Mouse (Mus musculus) urinary bladder, adult 18-20 months (tissue): ENCODE results near the gene Amfr.
A peak's percentile ranks its signal among the peaks of the same experiment; 100 is the strongest.

Experiments used
- DNase-seq, 2 experiments: peaks; one replicate each; pipeline ENCODE4 v3.0.0; 2022; ENCODE audit warnings: low spot score in 2 of 2, mixed read lengths in 2 of 2

Amfr gene

DNA sequence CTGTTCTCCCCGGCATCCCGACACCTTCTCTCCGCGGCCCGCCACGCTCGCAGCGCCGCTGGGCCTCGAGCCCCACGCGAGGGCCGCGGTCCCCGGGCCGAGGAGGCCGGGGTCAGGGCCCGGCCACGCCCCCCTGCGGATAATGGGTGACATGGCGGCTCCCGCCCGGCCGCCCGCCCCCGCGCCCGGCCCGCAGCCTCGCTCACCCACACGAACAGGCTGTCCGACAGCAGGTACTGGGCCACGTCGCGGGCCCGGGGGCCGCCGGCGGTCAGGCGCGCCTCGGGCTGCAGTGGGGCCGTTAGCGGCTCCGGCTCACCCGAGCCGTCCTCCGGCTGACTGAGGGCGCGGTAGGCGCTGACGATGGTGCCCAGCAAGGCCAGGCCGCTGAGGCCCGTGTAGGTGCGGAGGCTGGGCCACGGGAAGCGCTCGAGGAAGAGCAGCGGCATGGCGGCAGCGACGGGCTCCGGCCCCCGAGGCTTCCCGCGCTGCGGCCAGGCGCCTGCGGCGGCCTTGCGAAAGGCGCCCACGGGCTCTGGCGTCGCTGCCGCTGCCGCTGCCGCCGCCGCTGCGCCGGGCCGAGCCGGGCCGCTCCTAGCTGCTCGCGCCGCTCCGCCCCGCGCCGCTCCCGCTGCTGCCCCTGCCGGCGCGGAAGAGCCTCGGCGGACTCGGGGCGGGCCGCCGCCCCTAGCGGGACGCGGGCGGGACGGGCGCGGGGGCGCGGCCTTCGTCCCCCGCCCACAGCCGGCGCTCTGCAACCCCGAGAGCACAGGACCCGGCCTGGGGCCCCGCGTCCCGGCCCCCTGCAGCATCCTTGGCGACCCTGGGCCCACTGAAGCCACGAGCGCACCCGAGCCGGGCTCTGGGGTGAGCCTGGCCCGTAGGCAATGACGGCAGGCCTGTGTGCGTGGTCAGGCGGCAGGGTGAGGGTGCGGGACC is at the start of gene Amfr:
Amfr (minus strand) TSS at position 830 of the 939 bp plus-strand sequence.
- DNase-seq, result peak; percentile 41 to 64

DNA sequence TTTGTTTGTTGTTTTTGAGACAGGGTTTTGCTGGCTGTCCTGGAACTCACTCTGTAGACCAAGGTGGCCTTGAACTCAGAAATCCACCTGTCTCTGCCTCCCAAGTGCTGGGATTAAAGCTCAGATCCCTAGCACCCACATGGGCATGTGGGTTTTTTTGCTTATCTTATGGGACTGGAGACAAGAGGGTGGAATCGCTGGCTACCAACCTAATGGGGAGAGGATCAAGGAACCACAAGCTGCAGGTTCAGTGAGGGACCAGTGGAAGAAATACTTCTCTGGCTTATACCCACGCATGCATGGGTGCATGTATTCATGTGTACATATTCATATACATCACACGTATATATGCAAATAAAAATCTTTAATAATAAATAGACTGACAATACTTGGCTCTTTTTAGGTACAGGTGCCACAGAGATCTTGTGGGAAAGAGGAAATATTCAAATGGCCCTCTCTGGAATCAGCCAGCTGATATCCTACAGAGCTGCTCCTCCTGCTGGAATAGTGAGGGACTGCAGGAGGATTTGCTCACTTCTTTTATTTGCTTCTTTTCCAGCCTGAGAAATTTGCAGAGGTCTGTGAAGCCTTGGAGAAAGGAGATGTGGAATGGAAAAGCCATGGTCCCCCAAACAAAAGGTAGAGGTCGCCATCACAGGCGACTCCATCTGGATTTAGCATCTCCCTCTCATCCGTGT is 44.7 kb upstream of the Amfr start:
- DNase-seq, result peak in 1 of 2 experiments; percentile 54

GRCm38 (mm10) chr8:94052696-94053095 is 40.1 kb upstream of the Amfr start:
- no peak for DNase-seq

- DNase-seq, result no peak
These were observed 35.2 kb upstream of the Amfr start for GRCm38 (mm10) chr8:94047845-94048244.

- DNase-seq, result peak in 1 of 2 experiments; percentile 7
These were observed 25.2 kb upstream of the Amfr start for GRCm38 (mm10) chr8:94037806-94038205.

DNA sequence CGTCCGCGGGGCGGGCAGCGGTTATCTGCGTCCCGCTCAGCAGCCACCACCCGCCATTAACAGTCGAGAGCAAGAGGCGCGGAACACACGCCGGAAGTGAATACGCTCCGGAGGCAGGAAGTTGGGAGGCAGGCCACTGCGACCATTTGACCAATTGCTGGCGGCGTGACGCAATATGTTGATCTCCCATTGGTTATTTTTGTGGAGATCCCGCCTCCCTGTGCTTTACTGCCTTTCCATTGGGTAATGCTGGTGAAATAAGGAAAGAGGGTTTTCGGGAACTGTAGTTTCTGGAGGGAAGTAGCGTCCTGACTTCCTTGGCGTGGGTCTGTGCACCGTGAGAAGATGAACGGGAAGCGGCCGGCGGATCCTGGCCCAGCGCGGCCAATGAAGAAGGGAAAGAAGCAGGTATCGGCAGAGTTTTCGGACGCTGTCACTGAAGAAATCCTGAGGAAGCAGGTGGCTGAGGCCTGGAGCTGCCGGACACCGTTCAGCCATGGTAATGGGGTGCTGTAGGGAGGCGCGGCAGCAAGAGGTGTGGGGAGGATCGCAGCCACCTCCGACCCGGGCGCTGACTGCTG is 24.4 kb upstream of the Amfr start, which contains the start of the genes Nudt21 and Ogfod1:
Nudt21 (minus strand) TSS at position 88 of the 581 bp plus-strand sequence.
Ogfod1 (plus strand) TSS at position 255 of the 581 bp plus-strand sequence.
- peak; percentile 77 to 93 for DNase-seq

GRCm38 (mm10) chr8:94036541-94036940 is 23.9 kb upstream of the Amfr start:
- peak; percentile 30 to 36 for DNase-seq

DNA sequence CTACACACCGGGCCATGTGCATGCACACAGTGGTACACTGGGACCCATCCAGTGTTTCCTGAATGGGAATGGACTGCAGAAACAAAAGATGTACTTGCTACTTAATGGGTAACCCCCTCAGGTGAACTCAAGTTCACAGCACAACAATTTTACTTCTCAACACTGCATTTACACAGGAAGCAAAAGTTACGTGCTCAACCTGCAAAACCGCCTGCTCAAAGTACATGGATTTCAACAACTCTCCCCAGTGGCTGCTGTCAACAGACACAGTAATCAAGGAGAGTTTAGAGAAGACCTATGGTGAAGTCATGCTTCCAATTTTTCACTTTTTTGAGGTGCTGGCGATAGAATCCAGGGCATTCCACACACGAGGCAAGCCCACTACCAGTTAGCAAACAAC is 22.6 kb upstream of the Amfr start:
- no peak for DNase-seq

- no peak for DNase-seq
These were observed 21.0 kb upstream of the Amfr start for GRCm38 (mm10) chr8:94033601-94034000.

DNA sequence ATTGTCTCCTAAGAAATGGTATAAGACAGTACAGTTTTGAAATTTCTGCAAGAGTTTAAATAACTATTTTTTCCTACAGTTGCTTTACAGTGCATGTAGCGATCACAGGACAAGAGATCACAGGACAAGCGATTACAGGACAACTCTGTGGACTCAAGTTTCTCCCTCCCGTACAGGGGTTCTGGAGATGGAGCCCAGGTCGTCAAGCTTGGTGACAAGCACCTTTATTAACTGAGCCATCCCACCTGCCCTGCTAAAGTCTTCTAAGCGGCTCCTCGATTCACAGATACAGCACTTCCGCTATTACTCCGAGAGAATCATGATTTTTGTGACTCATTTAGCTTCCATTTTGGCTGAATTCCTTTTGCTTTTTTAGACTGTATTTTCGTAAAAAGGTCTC is 17.1 kb upstream of the Amfr start:
- no peak for DNase-seq

DNA sequence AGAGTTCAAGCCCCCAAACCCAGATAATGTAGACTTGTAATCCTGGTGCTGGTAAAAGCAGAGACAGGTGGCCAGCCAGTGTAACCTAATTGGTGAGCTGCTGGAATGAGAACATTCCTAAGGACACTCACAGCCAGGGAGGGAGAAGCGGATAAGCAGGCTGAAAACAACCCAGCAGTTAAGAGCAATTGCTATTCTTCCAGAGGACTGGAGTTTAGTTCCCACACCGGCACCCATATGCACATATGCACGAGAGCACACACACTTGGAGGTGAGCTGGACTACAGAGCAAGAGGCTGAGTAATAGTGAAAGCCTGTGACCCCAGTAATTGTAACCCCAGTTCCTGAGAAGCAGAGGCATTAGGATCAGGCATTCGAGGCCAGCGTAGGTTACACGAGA is 11.3 kb upstream of the Amfr start:
- DNase-seq, result no peak

GRCm38 (mm10) chr8:94013026-94013612 is 477 bp upstream of the Amfr start:
- no peak for DNase-seq

GRCm38 (mm10) chr8:94011076-94012012 is 1.3 kb downstream of the Amfr start:
- DNase-seq, result no peak

GRCm38 (mm10) chr8:94010101-94010705 is 2.4 kb downstream of the Amfr start:
- DNase-seq, result no peak

- DNase-seq, result no peak
These were observed 3.3 kb downstream of the Amfr start for GRCm38 (mm10) chr8:94009243-94009845.

- DNase-seq, result no peak
These were observed 8.5 kb downstream of the Amfr start for GRCm38 (mm10) chr8:94004139-94004538.

GRCm38 (mm10) chr8:93998961-93999360 is 13.7 kb downstream of the Amfr start:
- no peak for DNase-seq

- DNase-seq, result no peak
These were observed 22.9 kb downstream of the Amfr start for GRCm38 (mm10) chr8:93989739-93990138.

DNA sequence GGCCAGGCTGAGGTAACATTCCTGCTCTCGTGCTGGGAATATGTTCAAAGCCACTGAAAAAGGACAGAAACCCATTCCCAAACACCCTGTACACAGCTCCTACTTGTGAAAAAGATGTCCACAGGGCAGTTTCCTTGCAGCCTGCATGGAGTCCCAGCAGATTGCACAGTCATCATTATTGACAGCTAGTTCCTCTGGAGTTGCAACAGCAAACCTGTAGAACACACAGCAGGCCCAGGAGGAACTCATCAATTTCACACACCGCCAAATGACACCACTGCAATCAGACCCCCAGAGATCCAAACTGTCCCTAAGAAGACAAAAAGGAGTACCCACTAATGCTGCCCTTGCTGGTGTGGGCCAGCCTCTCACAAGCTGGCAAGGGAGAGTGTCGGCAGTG is 27.9 kb downstream of the Amfr start:
- no peak for DNase-seq

DNA sequence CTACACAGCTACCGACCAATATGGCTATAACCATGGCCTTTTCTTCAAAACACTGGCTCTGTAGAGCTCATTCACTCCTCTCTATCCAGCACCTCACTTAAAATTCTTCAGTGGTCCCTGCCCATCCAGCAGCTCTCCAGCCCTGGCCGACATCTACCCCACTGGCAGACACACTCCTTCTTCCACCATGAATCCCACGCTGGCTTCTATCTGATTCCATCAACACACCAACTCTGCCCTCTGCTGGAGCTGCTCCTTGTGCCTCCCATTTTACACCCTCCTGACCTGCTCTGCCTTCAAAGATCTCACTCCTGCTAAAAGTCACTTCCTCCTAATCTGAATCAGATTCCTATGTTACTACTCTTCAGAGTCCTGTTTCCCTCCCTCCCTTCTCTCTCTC is 28.8 kb downstream of the Amfr start:
- DNase-seq, result no peak
